Mouse (Mus musculus) hindbrain, embryonic 15.5 days (tissue): Measurements from ENCODE around the gene Tyk2. TPM values are rescaled to one million over a fixed set of nuclear protein-coding genes. Genes with fewer than 3 reads are reported as not detected.

ENCODE experiments used
- ATAC-seq: fragments of 200-750 bp; cut with Nextera tagmentation; 2 replicates; pipeline ENCODE4 v1.8.0; 2017; ENCODE audit warnings: low read depth, moderate number of reproducible peaks, moderate TSS enrichment; ENCODE audit not compliant: low FRiP score
- H3K27ac ChIP-seq: fragments of 300-500 bp; sonication (generic); replicated peaks from 2 replicates; pipeline ENCODE4 v1.5.1; 2015; ENCODE audit warnings: mild to moderate bottlenecking, inconsistent platforms
- H3K27me3 ChIP-seq: fragments of 300-500 bp; sonication (generic); 2 replicates; pipeline ENCODE4 v1.6.1; 2015; ENCODE audit warnings: control low read depth, inconsistent platforms
- H3K36me3 ChIP-seq: fragments of 300-500 bp; sonication (generic); 2 replicates; pipeline ENCODE4 v1.6.1; 2015; ENCODE audit warnings: control low read depth, inconsistent platforms
- H3K4me1 ChIP-seq: fragments of 300-500 bp; sonication (generic); replicated peaks from 2 replicates; pipeline ENCODE4 v1.6.1; 2015; ENCODE audit warnings: control low read depth, inconsistent platforms
- H3K4me2 ChIP-seq: fragments of 300-500 bp; sonication (generic); 2 replicates; pipeline ENCODE4 v1.6.1; 2015; ENCODE audit warnings: moderate library complexity, mild to moderate bottlenecking, inconsistent platforms
- H3K4me3 ChIP-seq: fragments of 300-500 bp; sonication (generic); 2 replicates; pipeline ENCODE4 v1.5.1; 2015; ENCODE audit warnings: mild to moderate bottlenecking, inconsistent platforms
- H3K9ac ChIP-seq: fragments of 300-500 bp; sonication (generic); 2 replicates; pipeline ENCODE4 v1.6.1; 2015; ENCODE audit warnings: inconsistent platforms
- H3K9me3 ChIP-seq: fragments of 300-500 bp; sonication (generic); 2 replicates; pipeline ENCODE4 v1.6.1; 2016; ENCODE audit warnings: control low read depth, inconsistent platforms
- WGBS: fragments of 180-500 bp; shearing (Covaris S2); methylation state at CpG from one replicate; pipeline ENCODE4 v1.1.7; 2015; 5-methylcytosine and 5-hydroxymethylcytosine counted together
- polyA plus RNA-seq: library from polyadenylated mRNA; unstranded; fragments of >200 nt; fragmentation: Nextera tagmentation; extraction: Ambion mirVana; gene quantifications from 2 replicates; pipeline ENCODE4 v1.2.1, GENCODE M21; 2015

Gene Tyk2
- polyA plus RNA-seq, 1 experiment from 2014 or later = 11.3 TPM

- ATAC-seq = no peak
- Histone ChIP-seq H3K4me2 (no peak overlapping the region), H3K27ac (no peak overlapping the region), H3K9ac (no peak overlapping the region), H3K36me3 (peaks cover 32% of the 10 kb centered on the region), H3K4me3 (no peak overlapping the region), H3K4me1 (peaks cover 37% of the 10 kb centered on the region), H3K27me3 (no peaks in the 10 kb centered on the region), H3K9me3 (no peaks in the 10 kb centered on the region)
- WGBS = 95% methylated on average over 4 of the region's 4 CpGs
These were observed 14.4 kb upstream of the Tyk2 start for GRCm38 (mm10) chr9:21145431-21145830.

- Histone ChIP-seq H3K4me3 (no peak overlapping the region), H3K9me3 (no peaks in the 10 kb centered on the region), H3K27me3 (no peaks in the 10 kb centered on the region), H3K27ac (no peak overlapping the region), H3K4me1 (peaks cover 33% of the 10 kb centered on the region), H3K9ac (no peak overlapping the region), H3K4me2 (no peak overlapping the region), H3K36me3 (peaks cover 43% of the 10 kb centered on the region)
- WGBS = 96% methylated on average over 3 of the region's 3 CpGs
- no peak for ATAC-seq
These were observed 13.3 kb upstream of the Tyk2 start for GRCm38 (mm10) chr9:21144361-21144760.

GRCm38 (mm10) chr9:21141922-21142321 is 10.9 kb upstream of the Tyk2 start:
- 95% methylated on average over 14 of the region's 14 CpGs for WGBS
- Histone ChIP-seq H3K4me2 (no peak overlapping the region), H3K27ac (no peak overlapping the region), H3K36me3 (peaks cover 58% of the 10 kb centered on the region), H3K9me3 (no peaks in the 10 kb centered on the region), H3K4me1 (peaks cover 9% of the 10 kb centered on the region), H3K4me3 (no peak overlapping the region), H3K9ac (no peak overlapping the region), H3K27me3 (no peaks in the 10 kb centered on the region)
- no peak for ATAC-seq

GRCm38 (mm10) chr9:21138386-21138785 is 7.3 kb upstream of the Tyk2 start:
- no peak overlapping the region for H3K4me2 ChIP-seq
- no peaks in the 10 kb centered on the region for H3K27me3 ChIP-seq
- no peaks in the 10 kb centered on the region for H3K4me1 ChIP-seq
- no peak overlapping the region for H3K27ac ChIP-seq
- H3K36me3 ChIP-seq = peaks cover 49% of the 10 kb centered on the region
- H3K9me3 ChIP-seq = no peaks in the 10 kb centered on the region
- no peak overlapping the region for H3K4me3 ChIP-seq
- ATAC-seq = no peak
- H3K9ac ChIP-seq = no peak overlapping the region
- 90% methylated on average over 4 of the region's 4 CpGs for WGBS

GRCm38 (mm10) chr9:21137229-21137628 is 6.2 kb upstream of the Tyk2 start:
- Histone ChIP-seq H3K9ac (no peak overlapping the region), H3K36me3 (peaks cover 43% of the 10 kb centered on the region), H3K9me3 (no peaks in the 10 kb centered on the region), H3K27ac (no peak overlapping the region), H3K4me3 (no peak overlapping the region), H3K27me3 (no peaks in the 10 kb centered on the region), H3K4me1 (no peaks in the 10 kb centered on the region), H3K4me2 (no peak overlapping the region)
- no peak; the same call in 1 of the 2 replicates for ATAC-seq
- 60% methylated on average over 3 of the region's 3 CpGs for WGBS

GRCm38 (mm10) chr9:21136401-21136800 is 5.4 kb upstream of the Tyk2 start:
- no peak overlapping the region for H3K4me3 ChIP-seq
- WGBS = 81% methylated on average over 6 of the region's 6 CpGs

GRCm38 (mm10) chr9:21135941-21136381 is 4.9 kb upstream of the Tyk2 start:
- ATAC-seq = no peak
- no peaks in the 10 kb centered on the region for H3K27me3 ChIP-seq
- no peak overlapping the region for H3K9ac ChIP-seq
- no peak overlapping the region for H3K4me3 ChIP-seq
- no peaks in the 10 kb centered on the region for H3K4me1 ChIP-seq
- H3K27ac ChIP-seq = no peak overlapping the region
- whole genome bisulfite sequencing = 72% methylated on average over 1 of the region's 1 CpGs
- H3K36me3 ChIP-seq = peaks cover 32% of the 10 kb centered on the region
- no peaks in the 10 kb centered on the region for H3K9me3 ChIP-seq
- H3K4me2 ChIP-seq = no peak overlapping the region

More at GRCm38 (mm10) chr9:21136401-21136800, 5.4 kb upstream of the Tyk2 start:
- ATAC-seq = no peak
- Histone ChIP-seq H3K27ac (no peak overlapping the region), H3K36me3 (peaks cover 36% of the 10 kb centered on the region), H3K4me1 (no peaks in the 10 kb centered on the region), H3K9ac (no peak overlapping the region), H3K27me3 (no peaks in the 10 kb centered on the region), H3K9me3 (no peaks in the 10 kb centered on the region), H3K4me2 (no peak overlapping the region)

GRCm38 (mm10) chr9:21135329-21135890 is 4.4 kb upstream of the Tyk2 start:
- Histone ChIP-seq H3K9me3 (no peaks in the 10 kb centered on the region), H3K27me3 (no peaks in the 10 kb centered on the region), H3K9ac (no peak overlapping the region), H3K27ac (no peak overlapping the region), H3K4me3 (no peak overlapping the region), H3K4me2 (no peak overlapping the region), H3K36me3 (peaks cover 26% of the 10 kb centered on the region), H3K4me1 (peaks cover 3% of the 10 kb centered on the region)
- WGBS = 84% methylated on average over 4 of the region's 4 CpGs
- ATAC-seq = no peak

GRCm38 (mm10) chr9:21134595-21135328 is 3.7 kb upstream of the Tyk2 start:
- no peak overlapping the region for H3K4me3 ChIP-seq
- peaks cover 20% of the 10 kb centered on the region for H3K36me3 ChIP-seq
- H3K27ac ChIP-seq = no peak overlapping the region
- H3K4me2 ChIP-seq = no peak overlapping the region
- H3K9ac ChIP-seq = no peak overlapping the region
- ATAC-seq = no peak
- peaks cover 6% of the 10 kb centered on the region for H3K4me1 ChIP-seq
- no peaks in the 10 kb centered on the region for H3K27me3 ChIP-seq
- WGBS = 78% methylated on average over 9 of the region's 9 CpGs
- H3K9me3 ChIP-seq = no peaks in the 10 kb centered on the region

GRCm38 (mm10) chr9:21133064-21133707 is 2.1 kb upstream of the Tyk2 start:
- Histone ChIP-seq H3K4me1 (peaks cover 6% of the 10 kb centered on the region), H3K36me3 (0 out of 2 replicates have a peak, but pooled peaks cover 4% of the 10 kb centered on the region), H3K9ac (no peak overlapping the region), H3K27me3 (no peaks in the 10 kb centered on the region), H3K4me3 (no peak overlapping the region), H3K4me2 (no peak overlapping the region), H3K27ac (no peak overlapping the region), H3K9me3 (no peaks in the 10 kb centered on the region)
- 90% methylated on average over 9 of the region's 9 CpGs for WGBS
- ATAC-seq = no peak

- 83% methylated on average over 12 of the region's 12 CpGs for WGBS
- H3K27ac ChIP-seq = no peak overlapping the region
- no peak overlapping the region for H3K9ac ChIP-seq
- H3K9me3 ChIP-seq = no peaks in the 10 kb centered on the region
- peaks cover 6% of the 10 kb centered on the region for H3K4me1 ChIP-seq
- no peak overlapping the region for H3K4me3 ChIP-seq
- no peaks in the 10 kb centered on the region for H3K36me3 ChIP-seq
- no peaks in the 10 kb centered on the region for H3K27me3 ChIP-seq
- H3K4me2 ChIP-seq = no peak overlapping the region
- ATAC-seq = no peak
These were observed 1.2 kb upstream of the Tyk2 start for GRCm38 (mm10) chr9:21132102-21132775.

- WGBS = 94% methylated on average over 2 of the region's 2 CpGs
- Histone ChIP-seq H3K4me2 (no peak overlapping the region), H3K9ac (no peak overlapping the region), H3K4me1 (peaks cover 6% of the 10 kb centered on the region), H3K4me3 (no peak overlapping the region), H3K9me3 (no peaks in the 10 kb centered on the region), H3K36me3 (peaks cover 34% of the 10 kb centered on the region), H3K27ac (no peak overlapping the region), H3K27me3 (no peaks in the 10 kb centered on the region)
- no peak for ATAC-seq
These were observed 4.8 kb downstream of the Tyk2 start for GRCm38 (mm10) chr9:21126259-21126627.
